26 mouse cellular contexts compared by ENCODE assay signal in the genomic region with DNA sequence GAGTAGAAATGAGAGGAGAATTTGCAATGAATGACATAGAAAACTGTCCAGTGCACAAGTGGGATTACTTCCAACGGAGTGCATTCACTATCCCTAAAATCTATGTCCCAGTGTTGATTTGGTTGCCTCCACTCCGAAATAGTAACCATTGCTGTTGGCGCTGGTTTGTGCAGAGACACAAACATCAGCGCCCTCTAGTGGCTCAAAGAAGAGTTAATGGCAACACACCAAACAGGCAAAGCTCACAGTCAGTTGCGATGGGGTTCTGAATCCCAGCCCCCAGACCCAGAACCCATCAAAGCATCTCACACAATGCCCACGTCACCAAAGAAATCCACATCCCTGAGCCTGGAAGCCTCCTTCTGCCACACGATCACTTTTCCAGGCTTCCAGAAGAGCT. TPM values are rescaled to one million over a fixed set of nuclear protein-coding genes. Genes with fewer than 3 reads are reported as not detected.
A peak's percentile ranks its signal among the peaks of the same experiment; 100 is the strongest.
DNase-seq lines count a peak whose midpoint lies in the region; ATAC-seq and TF ChIP-seq lines count a peak whose summit lies in the region.
"Not testable (repeated sequence)": the region's sequence is repeated elsewhere in the genome, so short reads cannot be mapped to it uniquely, and the experiment has no call there.
"Had no signal": no experiment of that assay in that cellular context is flagged by ENCODE, and none has a peak within 500 bp of the region (broad histone marks: within the 10 kb centered on the region; RNA-seq: fewer than 3 reads in every experiment).

No protein-coding gene starts in this region.

- no CpG with 5 or more reads among the region's 7 CpGs for WGBS in heart, postnatal 0 days

- not testable (repeated sequence) for TF ChIP-seq EP300 in heart, postnatal 0 days (IDR thresholded peaks at IDR 0.05; ENCODE audit: low read depth)

- peak; percentile 52 for ATAC-seq in activated CD4-positive, CD25-positive, alpha-beta regulatory T cell, adult 4 months
- 0 out of 2 replicates have a peak, but pooled peaks have one; percentile 34 for ATAC-seq in common myeloid progenitor, adult 5-6 weeks (replicated peaks; ENCODE audit: low read depth, poor library complexity, severe bottlenecking)
- ATAC-seq in erythroid progenitor cell, adult 5-6 weeks (replicated peaks; ENCODE audit: low FRiP score, poor library complexity, severe bottlenecking), result 0 out of 2 replicates have a peak, but pooled peaks have one; percentile 31
- peak; percentile 77; the same call in 1 of the 2 replicates for ATAC-seq in frontal cortex, adult (ENCODE audit: low TSS enrichment)
- 0 out of 2 replicates have a peak, but pooled peaks have one; percentile 11 for ATAC-seq in heart, postnatal 0 days (ENCODE audit: insufficient read depth, low read depth)
- ATAC-seq in inflammation-experienced regulatory T-cells, adult 6 months, result peak; percentile 50
- peak; percentile 33 for ATAC-seq in megakaryocyte progenitor cell, adult 5-6 weeks (replicated peaks; ENCODE audit: poor library complexity)
- peak; percentile 76 for ATAC-seq in neutrophil, adult 5-6 weeks (ENCODE audit: extremely low read depth, insufficient number of reproducible peaks, low FRiP score, poor library complexity, severe bottlenecking)

- DNase-seq in heart, postnatal 0 days (ENCODE audit: low spot score), result not testable (repeated sequence)

- not testable (repeated sequence) for H3K36me3 ChIP-seq in heart, postnatal 0 days (replicated peaks; ENCODE audit: control insufficient read depth, insufficient read depth, low read length)

- H3K4me1 ChIP-seq in heart, postnatal 0 days (ENCODE audit: control insufficient read depth, insufficient read depth), result not testable (repeated sequence)

- not testable (repeated sequence) for H3K27me3 ChIP-seq in heart, postnatal 0 days (ENCODE audit: control insufficient read depth, insufficient read depth, low read length)

- H3K4me2 ChIP-seq in heart, postnatal 0 days (ENCODE audit: low read depth, low read length), result not testable (repeated sequence)

- not testable (repeated sequence) for H3K9me3 ChIP-seq in heart, postnatal 0 days (replicated peaks; ENCODE audit: control insufficient read depth, low read length)

- H3K4me3 ChIP-seq in heart, postnatal 0 days (ENCODE audit: low read depth, low read length), result not testable (repeated sequence)

- not testable (repeated sequence) for TF ChIP-seq CTCF in heart, postnatal 0 days (IDR thresholded peaks at IDR 0.05; ENCODE audit: low read depth)

- H3K27ac ChIP-seq in heart, postnatal 0 days (ENCODE audit: low read depth), result not testable (repeated sequence)

- H3K9ac ChIP-seq in heart, postnatal 0 days (replicated peaks; ENCODE audit: low read depth, low read length), result not testable (repeated sequence)

RNA-seq across cellular contexts. Expression of a gene that starts 11.2 kb away (rescaled TPM):
- 1 to 10 TPM; 4.2 to 4.7 TPM for polyA plus RNA-seq in activated CD4-positive, CD25-positive, alpha-beta regulatory T cell, adult 4 months (2017; shearing (Covaris generic))
- total RNA-seq in common myeloid progenitor, adult 5-6 weeks (2017), result 11.1 and 16.2 TPM in 2 replicates
- 0.72 and 0.84 TPM in 2 replicates for total RNA-seq in erythroid progenitor cell, adult 5-6 weeks (2015; ENCODE audit: low replicate concordance)
- total RNA-seq in erythroid progenitor cell, adult 5-6 weeks (2017; ENCODE audit: low replicate concordance), result 1.2 and 5.3 TPM in 2 replicates
- 19.8 and 30.4 TPM in 2 replicates for total RNA-seq in heart, postnatal 0 days (2014; rRNA removed; ENCODE audit: low replicate concordance)
- polyA plus RNA-seq in heart, postnatal 0 days (2015; fragmentation: Nextera tagmentation; extraction: Ambion mirVana), result 17.2 and 17.7 TPM in 2 replicates
- polyA plus RNA-seq in inflammation-experienced regulatory T-cells, adult 6 months (2017; shearing (Covaris generic)), result 1 to 10 TPM; 4.6 to 6.7 (median 5.1) TPM
- 6.3 and 9.7 TPM in 2 replicates for total RNA-seq in megakaryocyte progenitor cell, adult 5-6 weeks (2015)
- total RNA-seq in megakaryocyte progenitor cell, adult 5-6 weeks (2017), result 8.6 and 10.2 TPM in 2 replicates
- total RNA-seq in neutrophil, adult 5-6 weeks (2017), result 8.6 and 8.8 TPM in 2 replicates

RNA-seq across cellular contexts. Expression of a gene that starts 31.7 kb away (rescaled TPM):
- polyA plus RNA-seq in activated CD4-positive, CD25-positive, alpha-beta regulatory T cell, adult 4 months (2017; shearing (Covaris generic)), result not detected
- total RNA-seq in common myeloid progenitor, adult 5-6 weeks (2017), result 0.29 TPM in 1 of 2 replicates, not detected in the other
- total RNA-seq in erythroid progenitor cell, adult 5-6 weeks (2015; ENCODE audit: low replicate concordance), result not detected in 2 replicates
- not detected in 2 replicates for total RNA-seq in erythroid progenitor cell, adult 5-6 weeks (2017; ENCODE audit: low replicate concordance)
- not detected in 2 replicates for total RNA-seq in heart, postnatal 0 days (2014; rRNA removed; ENCODE audit: low replicate concordance)
- 0.04 TPM in 1 of 2 replicates, not detected in the other for polyA plus RNA-seq in heart, postnatal 0 days (2015; fragmentation: Nextera tagmentation; extraction: Ambion mirVana)
- not detected for polyA plus RNA-seq in inflammation-experienced regulatory T-cells, adult 6 months (2017; shearing (Covaris generic))
- total RNA-seq in megakaryocyte progenitor cell, adult 5-6 weeks (2015), result not detected in 2 replicates
- total RNA-seq in megakaryocyte progenitor cell, adult 5-6 weeks (2017), result not detected in 2 replicates
- total RNA-seq in neutrophil, adult 5-6 weeks (2017), result 0.12 TPM in 1 of 2 replicates, not detected in the other
- total RNA-seq: adrenal gland, adult 2 months; adrenal gland, postnatal 10 days; adrenal gland, postnatal 25 days; adrenal gland, postnatal 4 days; CH12.LX; G1E had no signal
- polyA plus RNA-seq: adrenal gland, adult 2 months; brain, embryonic 14.5 days; C2C12; cerebellum, adult 2 months; embryonic facial prominence, embryonic 11.5 days; embryonic facial prominence, embryonic 13.5 days; embryonic facial prominence, embryonic 15.5 days; forebrain, embryonic 10.5 days; forebrain, embryonic 12.5 days; forebrain, embryonic 14.5 days; forebrain, embryonic 16.5 days; frontal cortex, adult 2 months; G1E; Patski had no signal

RNA-seq across cellular contexts. Expression of a gene that starts 40.9 kb away (rescaled TPM):
- polyA plus RNA-seq in activated CD4-positive, CD25-positive, alpha-beta regulatory T cell, adult 4 months (2017; shearing (Covaris generic)), result not detected
- 0.49 and 5.1 TPM in 2 replicates for total RNA-seq in common myeloid progenitor, adult 5-6 weeks (2017)
- 388 and 391 TPM in 2 replicates for total RNA-seq in erythroid progenitor cell, adult 5-6 weeks (2015; ENCODE audit: low replicate concordance)
- total RNA-seq in erythroid progenitor cell, adult 5-6 weeks (2017; ENCODE audit: low replicate concordance), result 203 and 274 TPM in 2 replicates
- total RNA-seq in heart, postnatal 0 days (2014; rRNA removed; ENCODE audit: low replicate concordance), result not detected in 2 replicates
- not detected in 2 replicates for polyA plus RNA-seq in heart, postnatal 0 days (2015; fragmentation: Nextera tagmentation; extraction: Ambion mirVana)
- polyA plus RNA-seq in inflammation-experienced regulatory T-cells, adult 6 months (2017; shearing (Covaris generic)), result 1 to 10 TPM in 1 of 3 experiments, not detected in 2; 1.3 TPM
- 5.6 and 7.4 TPM in 2 replicates for total RNA-seq in megakaryocyte progenitor cell, adult 5-6 weeks (2015)
- 8.0 and 11.4 TPM in 2 replicates for total RNA-seq in megakaryocyte progenitor cell, adult 5-6 weeks (2017)
- total RNA-seq in neutrophil, adult 5-6 weeks (2017), result 13.6 and 15.1 TPM in 2 replicates
- total RNA-seq: CH12.LX had no signal
- polyA plus RNA-seq: brain, embryonic 14.5 days; C2C12; cerebellum, adult 2 months; embryonic facial prominence, embryonic 11.5 days; embryonic facial prominence, embryonic 13.5 days; embryonic facial prominence, embryonic 15.5 days; forebrain, embryonic 10.5 days; forebrain, embryonic 12.5 days; forebrain, embryonic 14.5 days; frontal cortex, adult 2 months had no signal

Comparison
In these comparisons a context has a peak if more than half of its experiments do, and no peak if none do; other contexts are left out.
1. ATAC-seq: peak in every context shown above with its lines; median percentile 77 in frontal cortex, adult; 76 in neutrophil, adult 5-6 weeks; 52 in activated CD4-positive, CD25-positive, alpha-beta regulatory T cell, adult 4 months; 50 in inflammation-experienced regulatory T-cells, adult 6 months; 34 in common myeloid progenitor, adult 5-6 weeks; 33 in megakaryocyte progenitor cell, adult 5-6 weeks; 31 in erythroid progenitor cell, adult 5-6 weeks; 11 in heart, postnatal 0 days.
2. RNA of a gene that starts 40.9 kb away (total RNA-seq): 203 to 391 TPM in erythroid progenitor cell, adult 5-6 weeks; 13.6 to 15.1 TPM in neutrophil, adult 5-6 weeks, 5.6 to 11.4 TPM in megakaryocyte progenitor cell, adult 5-6 weeks, 0.49 to 5.1 TPM in common myeloid progenitor, adult 5-6 weeks and not detected in heart, postnatal 0 days; every median in the first group is over 10 times any median in the second.